Mouse (Mus musculus) hindbrain, embryonic 10.5 days (tissue): ENCODE results near the gene Lman1l. TPM values are rescaled to one million over a fixed set of nuclear protein-coding genes. Genes with fewer than 3 reads are reported as not detected.
A peak's percentile ranks its signal among the peaks of the same experiment; 100 is the strongest.

Experiments used
- DNase-seq: peaks from one replicate; pipeline ENCODE4 v3.0.0-alpha.2; 2017; ENCODE audit warnings: low spot score
- H3K27ac ChIP-seq: fragments of 300-500 bp; sonication (generic); 2 replicates; pipeline ENCODE4 v1.5.1; 2016; ENCODE audit warnings: mild to moderate bottlenecking, moderate library complexity
- H3K27me3 ChIP-seq: fragments of 300-500 bp; sonication (generic); 2 replicates; pipeline ENCODE4 v1.6.1; 2016; ENCODE audit warnings: mild to moderate bottlenecking; ENCODE audit not compliant: poor library complexity, insufficient read depth, severe bottlenecking
- H3K36me3 ChIP-seq: fragments of 300-500 bp; sonication (generic); 2 replicates; pipeline ENCODE4 v1.6.1; 2016; ENCODE audit warnings: mild to moderate bottlenecking, moderate library complexity
- H3K4me1 ChIP-seq: fragments of 300-500 bp; sonication (generic); replicated peaks from 2 replicates; pipeline ENCODE4 v1.6.1; 2016; ENCODE audit warnings: mild to moderate bottlenecking
- H3K4me3 ChIP-seq: fragments of 300-500 bp; sonication (generic); 2 replicates; pipeline ENCODE4 v1.5.1; 2016; ENCODE audit warnings: mild to moderate bottlenecking, moderate library complexity
- H3K9me3 ChIP-seq: fragments of 300-500 bp; sonication (generic); 2 replicates; pipeline ENCODE4 v1.6.1; 2016; ENCODE audit warnings: mild to moderate bottlenecking, moderate library complexity
- WGBS: fragments of 180-500 bp; shearing (Covaris S2); methylation state at CpG from one replicate; pipeline ENCODE4 v1.1.7; 2016; 5-methylcytosine and 5-hydroxymethylcytosine counted together
- polyA plus RNA-seq: library from polyadenylated mRNA; unstranded; fragments of >200 nt; fragmentation: Nextera tagmentation; extraction: Ambion mirVana; gene quantifications from 2 replicates; pipeline ENCODE4 v1.2.1, GENCODE M21; 2016

Lman1l gene
- polyA plus RNA-seq, 1 experiment from 2014 or later = not detected

DNA sequence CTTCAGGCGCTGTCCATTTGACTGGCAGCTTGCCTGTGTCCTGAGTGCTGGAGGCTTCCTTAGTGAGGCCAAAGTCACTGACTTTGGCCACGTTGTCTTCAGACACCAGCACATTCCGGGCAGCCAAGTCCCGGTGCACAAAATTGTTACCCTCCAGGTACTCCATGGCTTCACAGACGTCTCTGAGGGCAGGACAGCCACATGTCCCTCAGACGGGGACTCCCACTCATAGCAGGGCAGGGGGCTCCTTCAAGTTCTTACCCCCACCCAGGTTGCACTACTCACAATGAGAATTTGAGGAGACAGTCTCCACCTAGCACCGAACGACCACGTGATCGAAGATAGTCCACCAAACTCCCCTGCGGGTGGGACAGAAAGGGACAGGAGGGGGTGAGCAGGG, 7.3 kb upstream of the Lman1l start:
- no peaks in the 10 kb centered on the region for H3K27me3 ChIP-seq
- H3K27ac ChIP-seq = no peak overlapping the region
- peaks cover 19% of the 10 kb centered on the region for H3K4me1 ChIP-seq
- 92% methylated on average over 11 of the region's 11 CpGs for WGBS
- no peaks in the 10 kb centered on the region for H3K9me3 ChIP-seq
- H3K36me3 ChIP-seq = peaks cover 92% of the 10 kb centered on the region
- H3K4me3 ChIP-seq = no peak overlapping the region
- no peak for DNase-seq

- no peaks in the 10 kb centered on the region for H3K27me3 ChIP-seq
- H3K4me1 ChIP-seq = peaks cover 19% of the 10 kb centered on the region
- DNase-seq = no peak
- 92% methylated on average over 17 of the region's 17 CpGs for WGBS
- H3K27ac ChIP-seq = no peak overlapping the region
- H3K4me3 ChIP-seq = no peak overlapping the region
- peaks cover 85% of the 10 kb centered on the region for H3K36me3 ChIP-seq
- H3K9me3 ChIP-seq = no peaks in the 10 kb centered on the region
These were observed 6.6 kb upstream of the Lman1l start for GRCm38 (mm10) chr9:57627191-57627590.

DNA sequence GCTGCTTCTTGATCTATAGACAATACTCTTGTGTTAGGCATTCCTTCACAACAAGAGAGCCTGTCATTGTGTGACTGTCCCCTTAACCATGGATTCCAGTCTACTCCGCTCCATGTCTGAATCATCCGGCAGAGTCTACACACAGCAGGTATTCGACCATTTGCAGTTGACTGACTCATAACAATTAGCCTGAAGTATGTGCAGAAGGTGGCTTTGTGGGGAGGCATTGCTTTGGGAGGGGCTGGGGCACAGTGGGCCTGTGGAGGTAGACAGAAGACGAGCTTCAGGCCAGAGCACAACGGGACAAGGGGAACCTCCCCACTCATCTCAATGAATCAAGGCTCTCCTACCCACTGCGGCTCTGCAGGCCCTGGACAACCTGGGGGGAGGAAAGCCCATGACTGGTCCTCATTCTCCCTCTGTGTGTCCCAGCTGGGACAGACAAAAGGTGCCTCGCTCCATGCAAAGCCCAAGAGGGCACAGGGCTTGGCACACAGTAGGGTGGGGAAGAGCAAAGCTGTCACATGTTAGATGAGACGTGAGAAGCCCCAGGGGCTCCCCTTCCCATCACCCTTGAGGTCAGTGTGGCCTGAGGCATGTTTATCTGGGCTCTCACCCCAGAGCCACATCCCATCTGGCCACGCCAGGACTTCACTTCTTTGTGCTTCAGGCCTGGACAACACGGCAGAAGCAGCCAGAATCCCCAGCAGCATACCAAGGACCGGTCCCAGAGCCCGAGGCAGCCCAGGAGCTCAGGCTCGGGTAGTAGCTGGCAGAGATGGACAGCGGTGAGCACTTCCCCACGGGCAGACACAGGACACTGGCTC, 5.3 kb upstream of the Lman1l start:
- no peak overlapping the region for H3K4me3 ChIP-seq
- H3K4me1 ChIP-seq = peaks cover 19% of the 10 kb centered on the region
- WGBS = 71% methylated on average over 15 of the region's 15 CpGs
- peaks cover 72% of the 10 kb centered on the region for H3K36me3 ChIP-seq
- no peaks in the 10 kb centered on the region for H3K27me3 ChIP-seq
- no peaks in the 10 kb centered on the region for H3K9me3 ChIP-seq
- H3K27ac ChIP-seq = peak overlapping the region; percentile 56; the same call in 1 of the 2 replicates
- no peak for DNase-seq

DNA sequence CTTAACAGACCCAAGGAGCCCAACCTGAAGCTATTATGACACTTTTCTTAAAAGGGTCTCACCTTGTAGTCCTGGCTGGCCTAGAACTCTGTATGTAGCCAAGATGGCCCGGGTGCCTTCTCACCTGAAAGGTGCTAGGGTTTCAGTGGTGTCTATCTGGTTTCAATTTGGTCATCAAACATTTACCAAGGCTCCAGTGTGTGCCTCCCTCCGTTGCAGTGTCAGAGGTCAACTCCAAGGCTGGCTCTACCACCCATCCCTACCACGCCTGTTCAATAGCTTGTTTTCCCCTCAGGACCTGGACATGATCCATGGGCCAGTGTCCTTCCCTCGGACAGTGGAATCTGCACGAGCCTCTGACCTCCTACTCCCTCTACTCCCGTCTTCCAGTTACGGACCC, 3.7 kb upstream of the Lman1l start:
- Histone ChIP-seq H3K4me3 (no peak overlapping the region), H3K9me3 (no peaks in the 10 kb centered on the region), H3K27ac (no peak overlapping the region), H3K27me3 (no peaks in the 10 kb centered on the region), H3K4me1 (peaks cover 24% of the 10 kb centered on the region), H3K36me3 (peaks cover 56% of the 10 kb centered on the region)
- 87% methylated on average over 7 of the region's 7 CpGs for WGBS
- DNase-seq = no peak

GRCm38 (mm10) chr9:57618854-57619253, 1.7 kb downstream of the Lman1l start:
- H3K27me3 ChIP-seq = no peaks in the 10 kb centered on the region; the same call in 1 of the 2 replicates
- H3K9me3 ChIP-seq = no peaks in the 10 kb centered on the region
- 84% methylated on average over 8 of the region's 8 CpGs for WGBS
- H3K4me1 ChIP-seq = peaks cover 6% of the 10 kb centered on the region; the same call in 1 of the 2 replicates
- H3K27ac ChIP-seq = no peak overlapping the region
- peaks cover 2% of the 10 kb centered on the region; the same call in 1 of the 2 replicates for H3K36me3 ChIP-seq
- DNase-seq = no peak
- no peak overlapping the region for H3K4me3 ChIP-seq

- no peak overlapping the region for H3K4me3 ChIP-seq
- H3K27ac ChIP-seq = no peak overlapping the region
- no peaks in the 10 kb centered on the region; the same call in 1 of the 2 replicates for H3K27me3 ChIP-seq
- no peaks in the 10 kb centered on the region for H3K9me3 ChIP-seq
- no peaks in the 10 kb centered on the region for H3K36me3 ChIP-seq
- peaks cover 5% of the 10 kb centered on the region; the same call in 1 of the 2 replicates for H3K4me1 ChIP-seq
- 78% methylated on average over 8 of the region's 8 CpGs for WGBS
- no peak for DNase-seq
These were observed 2.9 kb downstream of the Lman1l start for GRCm38 (mm10) chr9:57617556-57618169.

GRCm38 (mm10) chr9:57614786-57615185, 5.8 kb downstream of the Lman1l start:
- H3K4me1 ChIP-seq = 0 out of 2 replicates have a peak, but pooled peaks cover 13% of the 10 kb centered on the region
- DNase-seq = no peak
- H3K4me3 ChIP-seq = no peak overlapping the region
- no peaks in the 10 kb centered on the region for H3K9me3 ChIP-seq
- no peak overlapping the region for H3K27ac ChIP-seq
- no peaks in the 10 kb centered on the region for H3K36me3 ChIP-seq
- 91% methylated on average over 4 of the region's 4 CpGs for WGBS
- H3K27me3 ChIP-seq = no peaks in the 10 kb centered on the region; the same call in 1 of the 2 replicates

DNA sequence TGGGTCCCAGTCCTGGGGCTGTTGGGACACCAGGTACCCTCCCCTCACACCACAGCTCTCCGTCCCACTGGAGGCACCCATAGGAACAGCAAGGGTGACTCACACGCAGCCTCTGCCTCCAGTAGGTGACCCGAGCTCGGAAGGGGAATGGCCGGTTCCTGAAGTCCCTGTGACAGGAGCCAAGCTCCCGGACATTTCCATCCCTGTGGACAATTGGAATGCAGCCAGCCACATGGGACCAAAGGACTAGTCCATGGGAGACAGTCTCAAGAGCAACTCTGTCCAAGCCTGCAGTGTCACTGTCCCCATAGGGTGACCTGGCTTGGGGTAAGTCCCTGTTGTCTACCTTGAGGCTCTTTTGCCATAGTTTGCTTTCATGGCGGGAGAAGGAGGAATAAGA, 6.6 kb downstream of the Lman1l start:
- H3K4me1 ChIP-seq = 0 out of 2 replicates have a peak, but pooled peaks cover 13% of the 10 kb centered on the region
- 82% methylated on average over 7 of the region's 7 CpGs for WGBS
- no peak overlapping the region for H3K27ac ChIP-seq
- H3K27me3 ChIP-seq = no peaks in the 10 kb centered on the region; the same call in 1 of the 2 replicates
- no peak overlapping the region for H3K4me3 ChIP-seq
- DNase-seq = no peak
- no peaks in the 10 kb centered on the region for H3K9me3 ChIP-seq
- H3K36me3 ChIP-seq = no peaks in the 10 kb centered on the region

DNA sequence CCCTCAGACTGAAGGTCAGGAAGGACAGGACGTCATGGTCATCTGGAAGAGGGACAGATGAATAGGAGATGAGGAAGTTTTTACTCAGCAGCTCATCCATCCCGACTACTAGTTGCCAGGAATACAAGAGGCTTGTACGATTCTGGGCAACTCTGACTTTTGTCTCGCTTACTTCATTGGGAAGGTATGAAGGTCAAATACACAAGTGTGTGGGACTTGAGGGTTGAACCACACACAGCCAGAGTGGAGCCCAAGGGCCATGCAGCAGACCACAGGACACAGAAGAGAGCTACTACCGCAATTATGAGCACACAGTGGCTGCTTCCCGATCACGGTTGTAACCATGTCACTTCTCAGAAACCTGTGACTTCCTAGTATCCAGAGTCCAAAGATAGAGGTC, 8.0 kb downstream of the Lman1l start:
- no peak overlapping the region for H3K4me3 ChIP-seq
- no peak overlapping the region for H3K27ac ChIP-seq
- H3K4me1 ChIP-seq = 0 out of 2 replicates have a peak, but pooled peaks cover 13% of the 10 kb centered on the region
- DNase-seq = no peak
- H3K9me3 ChIP-seq = no peaks in the 10 kb centered on the region
- no peaks in the 10 kb centered on the region for H3K36me3 ChIP-seq
- H3K27me3 ChIP-seq = no peaks in the 10 kb centered on the region; the same call in 1 of the 2 replicates
- 87% methylated on average over 7 of the region's 7 CpGs for WGBS

- WGBS = 62% methylated on average over 3 of the region's 3 CpGs
- DNase-seq = no peak
- peaks cover 26% of the 10 kb centered on the region for H3K4me1 ChIP-seq
These were observed 10.2 kb downstream of the Lman1l start for GRCm38 (mm10) chr9:57610359-57610826.

GRCm38 (mm10) chr9:57609803-57610202, 10.8 kb downstream of the Lman1l start:
- H3K9me3 ChIP-seq = no peaks in the 10 kb centered on the region
- 65% methylated on average over 3 of the region's 3 CpGs for WGBS
- no peak for DNase-seq
- peaks cover 24% of the 10 kb centered on the region for H3K27me3 ChIP-seq
- H3K4me1 ChIP-seq = peaks cover 26% of the 10 kb centered on the region
- H3K36me3 ChIP-seq = no peaks in the 10 kb centered on the region
- no peak overlapping the region for H3K4me3 ChIP-seq
- 0 out of 2 replicates have a peak overlapping the region, but pooled peaks have one; percentile 30 for H3K27ac ChIP-seq

More at GRCm38 (mm10) chr9:57610359-57610826, 10.2 kb downstream of the Lman1l start:
- H3K4me3 ChIP-seq = no peak overlapping the region
- H3K9me3 ChIP-seq = no peaks in the 10 kb centered on the region
- peak overlapping the region; percentile 30; the same call in 1 of the 2 replicates for H3K27ac ChIP-seq
- H3K36me3 ChIP-seq = no peaks in the 10 kb centered on the region
- H3K27me3 ChIP-seq = peaks cover 18% of the 10 kb centered on the region

- 6% methylated on average over 24 of the region's 24 CpGs for WGBS
- peaks cover 40% of the 10 kb centered on the region for H3K4me1 ChIP-seq
- H3K4me3 ChIP-seq = peak within 1 kb of the TSS; percentile 33
These were observed 14.3 kb downstream of the Lman1l start, which contains the start of gene Cplx3 for GRCm38 (mm10) chr9:57606139-57606851. TSS of gene Cplx3 (minus strand) at chr9:57606281.

More at GRCm38 (mm10) chr9:57606139-57606851, 14.3 kb downstream of the Lman1l start, which contains the start of gene Cplx3:
- peaks cover 34% of the 10 kb centered on the region for H3K27me3 ChIP-seq
- DNase-seq = peak; percentile 73
- no peaks in the 10 kb centered on the region for H3K36me3 ChIP-seq
- H3K9me3 ChIP-seq = no peaks in the 10 kb centered on the region
- H3K27ac ChIP-seq = no peak within 1 kb of the TSS
